Mouse (Mus musculus): ENCODE results near the gene Wfikkn1. TPM values are rescaled to one million over a fixed set of nuclear protein-coding genes. Genes with fewer than 3 reads are reported as not detected.

Gene Wfikkn1
- polyA plus RNA-seq, 1 experiment from 2014 or later: 0.51 TPM

DNA sequence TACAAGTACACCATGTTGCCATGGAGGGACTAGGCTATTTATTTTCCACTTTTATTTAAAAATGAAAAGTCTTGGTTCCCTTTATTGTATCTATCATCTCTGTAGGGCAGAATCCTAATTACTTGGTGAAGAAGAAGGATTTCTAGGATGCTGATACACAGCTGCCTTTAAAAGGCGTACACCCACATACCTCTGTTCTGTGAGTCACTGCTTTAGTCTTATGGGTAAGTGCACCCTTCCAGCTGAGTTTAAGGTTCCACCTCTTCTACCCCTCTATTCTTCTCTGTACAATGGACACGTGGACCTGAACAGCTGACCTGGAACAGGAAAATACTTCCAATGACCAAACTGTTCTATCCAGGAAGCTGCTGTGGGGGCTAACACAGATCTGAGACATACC is 27.0 kb upstream of the Wfikkn1 start:
- no peak for ATAC-seq (replicated peaks; ENCODE audit: low FRiP score, low read depth)

DNA sequence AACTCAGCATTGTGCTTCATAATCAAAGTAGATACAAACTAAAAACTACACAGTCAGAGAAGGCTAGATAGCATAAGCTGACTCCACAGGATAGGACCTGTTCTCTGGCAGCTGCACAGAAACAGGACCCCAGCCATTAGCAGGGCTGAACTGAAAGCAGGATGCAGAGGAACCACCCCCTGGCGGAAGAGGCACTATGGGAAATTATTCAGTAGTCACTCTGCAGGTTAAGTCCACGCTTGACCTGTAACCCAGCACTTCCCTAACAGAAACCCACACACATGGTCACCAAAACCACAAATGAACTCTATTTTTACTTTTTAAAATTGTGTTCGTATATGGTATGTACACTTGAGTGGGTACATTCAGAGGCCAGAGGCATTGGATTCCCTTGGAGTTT is 22.4 kb upstream of the Wfikkn1 start:
- Histone ChIP-seq H3K4me1 (replicated peaks; ENCODE audit: insufficient read depth, low read length) (no peaks in the 10 kb centered on the region), H3K9ac (ENCODE audit: low read depth, low read length) (no peak overlapping the region), H3K9me3 (replicated peaks; ENCODE audit: low read length) (no peaks in the 10 kb centered on the region), H3K27ac (no peak overlapping the region), H3K4me2 (ENCODE audit: low read length) (no peak overlapping the region), H3K27me3 (ENCODE audit: insufficient read depth, low read length) (no peaks in the 10 kb centered on the region), H3K4me3 (replicated peaks; ENCODE audit: low read depth, low read length) (no peak overlapping the region), H3K36me3 (ENCODE audit: insufficient read depth, low read length) (no peaks in the 10 kb centered on the region)
- no peak for TF ChIP-seq CTCF (IDR thresholded peaks at IDR 0.05; ENCODE audit: low read depth)
- no peak for DNase-seq (ENCODE audit: low spot score)
- 82% methylated on average over 3 of the region's 3 CpGs for WGBS
- no peak for ATAC-seq (replicated peaks; ENCODE audit: low FRiP score, low read depth)

More for the DNA sequence above, 27.0 kb upstream of the Wfikkn1 start:
- Histone ChIP-seq H3K9me3 (replicated peaks; ENCODE audit: low read length) (no peaks in the 10 kb centered on the region), H3K27ac (no peak overlapping the region), H3K36me3 (ENCODE audit: insufficient read depth, low read length) (no peaks in the 10 kb centered on the region), H3K27me3 (ENCODE audit: insufficient read depth, low read length) (no peaks in the 10 kb centered on the region), H3K4me2 (ENCODE audit: low read length) (no peak overlapping the region), H3K4me1 (replicated peaks; ENCODE audit: insufficient read depth, low read length) (no peaks in the 10 kb centered on the region), H3K9ac (ENCODE audit: low read depth, low read length) (no peak overlapping the region), H3K4me3 (replicated peaks; ENCODE audit: low read depth, low read length) (no peak overlapping the region)
- no peak for TF ChIP-seq CTCF (IDR thresholded peaks at IDR 0.05; ENCODE audit: low read depth)
- 83% methylated on average over 2 of the region's 2 CpGs for WGBS
- DNase-seq (ENCODE audit: low spot score): no peak

DNA sequence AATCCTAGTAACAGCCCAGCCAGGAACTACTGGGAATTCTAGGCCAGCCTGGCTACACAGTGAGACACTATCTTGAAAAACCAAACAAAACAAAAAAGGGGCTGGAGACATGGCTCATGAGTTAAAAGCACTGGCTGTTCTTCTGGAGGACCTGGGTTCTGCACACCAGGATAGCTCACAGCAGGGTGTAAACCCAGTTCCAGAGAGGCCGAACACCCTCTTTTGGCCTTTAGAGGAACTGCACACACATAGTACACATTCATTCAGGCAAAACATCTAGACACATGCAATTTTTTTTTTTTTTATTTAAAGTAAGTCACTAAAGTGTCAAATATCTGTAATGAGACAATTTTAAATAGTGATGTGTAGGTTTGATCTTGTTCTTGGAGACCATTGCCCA is 19.5 kb upstream of the Wfikkn1 start:
- Histone ChIP-seq H3K4me2 (ENCODE audit: low read length) (no peak overlapping the region), H3K27me3 (ENCODE audit: insufficient read depth, low read length) (no peaks in the 10 kb centered on the region), H3K9ac (ENCODE audit: low read depth, low read length) (no peak overlapping the region), H3K9me3 (replicated peaks; ENCODE audit: low read length) (no peaks in the 10 kb centered on the region), H3K4me3 (replicated peaks; ENCODE audit: low read depth, low read length) (no peak overlapping the region), H3K27ac (no peak overlapping the region), H3K36me3 (ENCODE audit: insufficient read depth, low read length) (0 out of 2 replicates have a peak, but pooled peaks cover 4% of the 10 kb centered on the region), H3K4me1 (replicated peaks; ENCODE audit: insufficient read depth, low read length) (no peaks in the 10 kb centered on the region)
- WGBS: 96% methylated on average over 1 of the region's 1 CpGs
- DNase-seq (ENCODE audit: low spot score) (no peak), ATAC-seq (replicated peaks; ENCODE audit: low FRiP score, low read depth) (no peak)
- TF ChIP-seq CTCF (IDR thresholded peaks at IDR 0.05; ENCODE audit: low read depth): no peak

DNA sequence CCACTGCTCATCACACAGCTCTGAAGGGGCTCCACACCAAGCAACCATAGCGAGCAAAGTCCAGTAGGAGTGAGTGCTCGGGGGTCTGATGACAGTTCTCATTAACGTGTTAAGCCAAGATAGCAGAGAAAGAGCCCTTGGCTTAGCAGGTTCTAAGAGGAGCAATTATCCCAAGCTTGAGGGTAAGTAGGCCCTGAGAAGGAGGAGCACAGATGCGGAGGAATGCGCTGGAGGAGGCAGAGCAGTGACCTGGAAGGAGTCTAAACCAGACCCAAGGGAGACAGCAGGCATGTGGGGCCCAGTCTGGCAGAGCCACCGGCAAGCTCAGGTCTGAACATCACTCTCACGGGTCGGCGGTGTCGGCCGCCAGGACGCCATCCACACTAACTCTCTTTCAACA is 15.2 kb upstream of the Wfikkn1 start:
- H3K27me3 ChIP-seq (ENCODE audit: insufficient read depth, low read length): no peaks in the 10 kb centered on the region
- no peak overlapping the region for H3K9ac ChIP-seq (ENCODE audit: low read depth, low read length)
- H3K36me3 ChIP-seq (ENCODE audit: insufficient read depth, low read length): 0 out of 2 replicates have a peak, but pooled peaks cover 4% of the 10 kb centered on the region
- no peaks in the 10 kb centered on the region for H3K4me1 ChIP-seq (replicated peaks; ENCODE audit: insufficient read depth, low read length)
- WGBS: 49% methylated on average over 12 of the region's 12 CpGs
- no peak overlapping the region for H3K4me3 ChIP-seq (replicated peaks; ENCODE audit: low read depth, low read length)
- no peaks in the 10 kb centered on the region for H3K9me3 ChIP-seq (replicated peaks; ENCODE audit: low read length)
- no peak for ATAC-seq (replicated peaks; ENCODE audit: low FRiP score, low read depth)
- no peak overlapping the region for H3K4me2 ChIP-seq (ENCODE audit: low read length)
- peak overlapping the region; percentile 42; the same call in 1 of the 2 replicates for H3K27ac ChIP-seq
- DNase-seq (ENCODE audit: low spot score): no peak
- TF ChIP-seq CTCF (IDR thresholded peaks at IDR 0.05; ENCODE audit: low read depth): no peak

DNA sequence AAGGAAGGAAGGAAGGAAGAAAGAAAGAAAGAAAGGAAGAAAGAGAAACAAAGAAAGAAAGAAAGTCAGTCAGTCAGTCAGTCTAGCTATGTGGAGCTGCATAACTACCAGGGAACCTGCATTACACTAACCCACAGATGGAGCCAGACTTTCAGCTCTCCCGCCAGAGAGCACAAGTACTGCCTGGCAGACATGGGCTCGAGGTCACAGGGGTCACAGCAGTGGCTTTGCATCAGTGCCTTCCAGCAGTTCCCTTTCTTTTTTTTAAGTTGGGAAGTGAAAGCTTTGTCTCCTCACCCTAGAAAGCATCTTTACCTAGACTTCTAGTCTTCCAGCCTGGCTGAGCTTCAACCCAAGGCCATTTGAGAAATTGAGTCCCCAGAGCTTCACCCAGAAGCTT is 14.8 kb upstream of the Wfikkn1 start:
- no peak for ATAC-seq (replicated peaks; ENCODE audit: low FRiP score, low read depth)
- H3K27ac ChIP-seq: peak overlapping the region; percentile 42; the same call in 1 of the 2 replicates
- peak; percentile 43 for DNase-seq (ENCODE audit: low spot score)
- no peak overlapping the region for H3K9ac ChIP-seq (ENCODE audit: low read depth, low read length)
- TF ChIP-seq CTCF (IDR thresholded peaks at IDR 0.05; ENCODE audit: low read depth): no peak
- H3K4me1 ChIP-seq (replicated peaks; ENCODE audit: insufficient read depth, low read length): no peaks in the 10 kb centered on the region
- no peaks in the 10 kb centered on the region for H3K9me3 ChIP-seq (replicated peaks; ENCODE audit: low read length)
- 0 out of 2 replicates have a peak, but pooled peaks cover 4% of the 10 kb centered on the region for H3K36me3 ChIP-seq (ENCODE audit: insufficient read depth, low read length)
- H3K4me2 ChIP-seq (ENCODE audit: low read length): no peak overlapping the region
- no peaks in the 10 kb centered on the region for H3K27me3 ChIP-seq (ENCODE audit: insufficient read depth, low read length)
- no peak overlapping the region for H3K4me3 ChIP-seq (replicated peaks; ENCODE audit: low read depth, low read length)
- 23% methylated on average over 2 of the region's 2 CpGs for WGBS

GRCm38 (mm10) chr17:25893975-25894617 is 13.4 kb upstream of the Wfikkn1 start:
- ATAC-seq (replicated peaks; ENCODE audit: low FRiP score, low read depth): peak; percentile 77; the same call in 1 of the 2 replicates
- Histone ChIP-seq H3K9ac (ENCODE audit: low read depth, low read length) (no peak overlapping the region), H3K27me3 (ENCODE audit: insufficient read depth, low read length) (no peaks in the 10 kb centered on the region), H3K4me2 (ENCODE audit: low read length) (no peak overlapping the region), H3K9me3 (replicated peaks; ENCODE audit: low read length) (no peaks in the 10 kb centered on the region), H3K4me3 (replicated peaks; ENCODE audit: low read depth, low read length) (no peak overlapping the region), H3K4me1 (replicated peaks; ENCODE audit: insufficient read depth, low read length) (no peaks in the 10 kb centered on the region), H3K36me3 (ENCODE audit: insufficient read depth, low read length) (0 out of 2 replicates have a peak, but pooled peaks cover 7% of the 10 kb centered on the region), H3K27ac (0 out of 2 replicates have a peak overlapping the region, but pooled peaks have one; percentile 5)
- 33% methylated on average over 2 of the region's 2 CpGs for WGBS
- TF ChIP-seq CTCF (IDR thresholded peaks at IDR 0.05; ENCODE audit: low read depth): peak; percentile 96
- DNase-seq (ENCODE audit: low spot score): peak; percentile 85

Measured in kidney, postnatal 0 days (tissue).